Mouse (Mus musculus) heart, adult 10 weeks (tissue): ENCODE results near the gene Eya3. TPM values are rescaled to one million over a fixed set of nuclear protein-coding genes. Genes with fewer than 3 reads are reported as not detected.

Experiments used
- polyA plus RNA-seq: library from polyadenylated mRNA; stranded (reverse); fragments of 350-450 nt; fragmentation: Illumina TruSeq; extraction: RNeasy Lipid Tissue Mini Kit (QIAGEN cat#74804); gene quantifications from one replicate; pipeline ENCODE4 v1.2.3, GENCODE M21; 2014; ENCODE audit warnings: low read depth, low replicate concordance

Eya3 gene
- polyA plus RNA-seq: 25.5 TPM

GRCm38 (mm10) chr4:132638461-132639190 is at the start of gene Eya3:
Gene Eya3 (plus strand): TSS chr4:132638987.

GRCm38 (mm10) chr4:132732148-132732684 is 93.4 kb downstream of the Eya3 start, which contains the start of gene Xkr8:
Gene Xkr8 (minus strand): TSS chr4:132732546.

GRCm38 (mm10) chr4:132756974-132757373 is 118.2 kb downstream of the Eya3 start, which contains the start of gene Smpdl3b:
Gene Smpdl3b (minus strand): TSS chr4:132757252.

GRCm38 (mm10) chr4:132767914-132768876 is 129.4 kb downstream of the Eya3 start, which contains the start of gene Rpa2:
Gene Rpa2 (plus strand): TSS chr4:132768332.

Other genes starting within 250 kb of the Eya3 start
- gene Phactr4, start 216.5 kb upstream of the Eya3 start, polyA plus RNA-seq: 15.9 TPM
- gene Med18, start 175.1 kb upstream of the Eya3 start, polyA plus RNA-seq: 1.9 TPM
- gene Sesn2, start 128.5 kb upstream of the Eya3 start, polyA plus RNA-seq: 2.8 TPM
- 392 TPM for gene Atpif1, start 105.3 kb upstream of the Eya3 start, polyA plus RNA-seq
- gene Dnajc8, start 103.4 kb upstream of the Eya3 start, polyA plus RNA-seq: 97.1 TPM
- gene Ptafr, start 74.9 kb upstream of the Eya3 start, polyA plus RNA-seq: 1.5 TPM
- gene Xkr8, start 93.6 kb downstream of the Eya3 start, polyA plus RNA-seq: 1.7 TPM
- 1.1 TPM for gene Smpdl3b, start 118.3 kb downstream of the Eya3 start, polyA plus RNA-seq
- gene Rpa2, start 129.3 kb downstream of the Eya3 start, polyA plus RNA-seq: 18.4 TPM
- gene Themis2, start 157.4 kb downstream of the Eya3 start, polyA plus RNA-seq: 2.4 TPM
- 27.0 TPM for gene Ppp1r8, start 204.2 kb downstream of the Eya3 start, polyA plus RNA-seq
- gene Stx12, start 245.5 kb downstream of the Eya3 start, polyA plus RNA-seq: 44.1 TPM